Mouse (Mus musculus): Measurements from ENCODE around the gene Bnc2. TPM values are rescaled to one million over a fixed set of nuclear protein-coding genes. Genes with fewer than 3 reads are reported as not detected.

The Bnc2 gene
- total RNA-seq, 1 experiment from 2014 or later: not detected

DNA sequence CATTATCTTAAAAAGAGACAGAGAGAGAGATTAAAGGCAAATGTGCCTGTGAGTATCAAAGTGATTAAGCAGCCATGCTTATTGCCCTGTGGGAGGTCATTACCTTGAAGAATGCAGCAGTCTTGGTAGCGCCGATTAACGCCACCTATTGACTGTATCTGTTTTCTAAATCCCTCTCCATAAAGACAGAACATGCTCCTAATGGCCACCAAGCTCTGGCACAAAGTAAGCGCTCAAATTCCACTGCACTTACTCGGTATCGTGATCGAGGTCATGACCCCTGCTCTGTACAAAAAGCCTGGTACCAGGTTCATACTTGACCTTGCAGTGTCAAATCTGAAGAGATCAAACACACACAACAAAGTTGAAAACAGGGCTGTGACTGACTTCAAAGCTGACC is 442.7 kb downstream of the Bnc2 start:
- no peak for ATAC-seq (replicated peaks; ENCODE audit: low read depth, poor library complexity, severe bottlenecking)

DNA sequence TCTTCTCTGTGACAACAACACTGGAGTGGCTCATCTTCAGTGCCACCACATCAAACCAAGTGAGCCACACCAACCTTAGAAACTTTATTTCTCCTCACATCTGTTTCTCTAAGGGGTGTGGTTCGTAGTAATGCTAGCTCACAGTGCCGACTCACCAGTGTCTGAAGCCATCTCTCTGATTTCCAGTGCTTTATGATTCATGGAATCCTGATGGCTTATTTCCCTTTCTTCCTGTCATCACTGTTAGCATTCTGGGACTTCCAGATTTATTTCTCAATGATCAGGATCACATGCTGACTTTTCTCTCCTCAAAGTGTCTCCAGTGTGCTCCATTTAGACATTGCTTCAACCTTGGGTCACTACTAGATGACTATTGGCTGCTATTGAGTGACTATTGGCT is 443.8 kb downstream of the Bnc2 start:
- no peak for ATAC-seq (replicated peaks; ENCODE audit: low read depth, poor library complexity, severe bottlenecking)

DNA sequence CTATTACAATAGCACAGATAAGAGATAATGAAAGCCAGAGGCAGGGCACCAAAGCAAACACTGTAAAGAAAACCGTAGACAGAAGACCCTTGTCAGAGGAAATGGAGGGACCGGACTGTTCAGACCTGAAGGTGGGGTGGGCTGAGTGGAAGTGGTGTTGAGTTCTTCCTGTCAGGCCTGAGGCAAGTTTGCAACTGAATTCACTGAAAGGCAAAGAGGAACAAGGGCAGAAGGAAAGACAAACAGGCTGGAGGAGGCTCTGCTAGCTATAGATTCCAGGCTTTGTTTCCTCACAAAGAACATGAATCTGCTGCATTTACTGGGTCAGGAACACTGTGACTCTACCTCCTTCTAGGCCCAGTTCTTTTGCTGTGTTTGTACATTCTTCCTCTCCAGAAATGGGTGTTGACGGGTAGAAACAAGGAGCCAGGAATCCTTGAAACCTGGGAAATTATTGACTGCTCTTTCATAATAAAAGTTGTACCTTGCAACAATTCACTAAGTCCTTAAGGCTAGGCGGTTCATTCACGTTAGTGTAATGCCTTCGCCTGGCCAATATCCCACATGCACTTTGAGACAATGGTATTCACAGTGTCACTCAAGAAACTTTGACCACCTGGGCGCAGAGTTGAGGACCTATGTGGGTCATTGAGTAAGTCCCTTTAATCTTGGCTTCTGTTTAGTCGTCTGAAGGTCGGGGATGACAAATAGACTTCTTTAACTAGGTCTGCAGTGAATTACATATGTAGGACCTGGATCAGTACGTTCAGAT is 445.7 kb downstream of the Bnc2 start:
- no peak for ATAC-seq (replicated peaks; ENCODE audit: low read depth, poor library complexity, severe bottlenecking)

DNA sequence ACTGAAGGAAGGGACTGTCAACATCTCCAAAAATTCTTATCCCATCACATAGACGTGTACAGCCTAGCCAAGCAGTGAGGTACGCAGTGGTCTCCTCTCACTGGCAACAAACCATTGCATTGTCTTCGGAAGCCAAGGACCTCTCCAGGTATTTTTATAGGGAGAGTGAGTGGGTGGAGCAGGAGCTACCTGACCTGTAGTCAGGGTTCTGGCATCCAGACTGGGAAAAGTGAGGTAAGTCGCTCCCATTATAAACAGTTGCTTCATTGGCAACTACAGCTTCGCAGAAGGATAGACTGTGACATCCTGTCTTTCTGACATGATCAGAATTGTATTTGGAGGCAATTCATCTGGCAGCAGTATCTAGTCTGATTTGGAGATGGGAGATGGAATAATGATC is 446.5 kb downstream of the Bnc2 start:
- ATAC-seq (replicated peaks; ENCODE audit: low read depth, poor library complexity, severe bottlenecking): no peak

Other genes with a start within 250 kb of the Bnc2 start
- 50.3 and 62.0 TPM in 2 replicates for gene Cntln, start 209.0 kb upstream of the Bnc2 start, total RNA-seq (2017)

Measured in common myeloid progenitor, adult 5-6 weeks (primary cell).